Mouse (Mus musculus): ENCODE measurements around the gene Evc. TPM values are rescaled to one million over a fixed set of nuclear protein-coding genes. Genes with fewer than 3 reads are reported as not detected.

The Evc gene
- 33.5 and 35.5 TPM in 2 replicates for polyA plus RNA-seq (2015; fragmentation: Nextera tagmentation; extraction: Ambion mirVana)

GRCm38 (mm10) chr5:37336485-37337105 lies at the start of gene Evc:
Gene Evc (minus strand): TSS chr5:37336894.
- Histone ChIP-seq H3K4me2 (peak within 1 kb of the TSS; percentile 70), H3K4me3 (peak within 1 kb of the TSS; percentile 80), H3K36me3 (peaks cover 15% of the 10 kb centered on the region), H3K27me3 (no peaks in the 10 kb centered on the region), H3K4me1 (peaks cover 49% of the 10 kb centered on the region), H3K9me3 (no peaks in the 10 kb centered on the region), H3K27ac (peak within 1 kb of the TSS; percentile 94), H3K9ac (peak within 1 kb of the TSS; percentile 89)
- peak; percentile 69; the same call in 1 of the 2 replicates for ATAC-seq (ENCODE audit: insufficient number of reproducible peaks, insufficient read depth, low FRiP score, low TSS enrichment, low read depth)
- under 1% methylated on average over 48 of the region's 48 CpGs for WGBS

GRCm38 (mm10) chr5:37383570-37383969 lies 46.9 kb upstream of the Evc start:
- Histone ChIP-seq H3K27me3 (no peaks in the 10 kb centered on the region), H3K9ac (no peak overlapping the region), H3K9me3 (no peaks in the 10 kb centered on the region), H3K4me2 (no peak overlapping the region), H3K4me1 (no peaks in the 10 kb centered on the region), H3K27ac (no peak overlapping the region), H3K36me3 (peaks cover 91% of the 10 kb centered on the region), H3K4me3 (no peak overlapping the region)
- ATAC-seq (ENCODE audit: insufficient number of reproducible peaks, insufficient read depth, low FRiP score, low TSS enrichment, low read depth) = no peak
- 87% methylated on average over 3 of the region's 3 CpGs for WGBS

- Histone ChIP-seq H3K27me3 (no peaks in the 10 kb centered on the region), H3K4me2 (no peak overlapping the region), H3K4me1 (no peaks in the 10 kb centered on the region), H3K9me3 (no peaks in the 10 kb centered on the region), H3K4me3 (no peak overlapping the region), H3K9ac (no peak overlapping the region), H3K36me3 (peaks cover 78% of the 10 kb centered on the region), H3K27ac (no peak overlapping the region)
- 89% methylated on average over 4 of the region's 4 CpGs for WGBS
- no peak for ATAC-seq (ENCODE audit: insufficient number of reproducible peaks, insufficient read depth, low FRiP score, low TSS enrichment, low read depth)
Observed at GRCm38 (mm10) chr5:37380641-37381040, 43.9 kb upstream of the Evc start.

GRCm38 (mm10) chr5:37377376-37377775 lies 40.7 kb upstream of the Evc start:
- Histone ChIP-seq H3K4me3 (no peak overlapping the region), H3K27ac (no peak overlapping the region), H3K9ac (no peak overlapping the region), H3K4me2 (no peak overlapping the region), H3K36me3 (peaks cover 81% of the 10 kb centered on the region), H3K9me3 (no peaks in the 10 kb centered on the region), H3K27me3 (no peaks in the 10 kb centered on the region), H3K4me1 (no peaks in the 10 kb centered on the region)
- 92% methylated on average over 7 of the region's 7 CpGs for WGBS
- no peak for ATAC-seq (ENCODE audit: insufficient number of reproducible peaks, insufficient read depth, low FRiP score, low TSS enrichment, low read depth)

- Histone ChIP-seq H3K27me3 (no peaks in the 10 kb centered on the region), H3K4me2 (no peak overlapping the region), H3K4me3 (no peak overlapping the region), H3K9ac (no peak overlapping the region), H3K27ac (no peak overlapping the region), H3K4me1 (peaks cover 26% of the 10 kb centered on the region), H3K36me3 (peaks cover 61% of the 10 kb centered on the region), H3K9me3 (no peaks in the 10 kb centered on the region)
- no peak for ATAC-seq (ENCODE audit: insufficient number of reproducible peaks, insufficient read depth, low FRiP score, low TSS enrichment, low read depth)
- WGBS = 85% methylated on average over 8 of the region's 8 CpGs
Observed at GRCm38 (mm10) chr5:37368796-37369195, 32.1 kb upstream of the Evc start.

GRCm38 (mm10) chr5:37365751-37366150 lies 29.1 kb upstream of the Evc start:
- ATAC-seq (ENCODE audit: insufficient number of reproducible peaks, insufficient read depth, low FRiP score, low TSS enrichment, low read depth) = no peak
- Histone ChIP-seq H3K9me3 (no peaks in the 10 kb centered on the region), H3K9ac (no peak overlapping the region), H3K36me3 (peaks cover 53% of the 10 kb centered on the region), H3K27ac (peak overlapping the region; percentile 64), H3K4me2 (no peak overlapping the region), H3K4me3 (no peak overlapping the region), H3K27me3 (no peaks in the 10 kb centered on the region), H3K4me1 (peaks cover 26% of the 10 kb centered on the region)

- Histone ChIP-seq H3K4me2 (no peak overlapping the region), H3K36me3 (peaks cover 56% of the 10 kb centered on the region), H3K9ac (no peak overlapping the region), H3K4me1 (peaks cover 26% of the 10 kb centered on the region), H3K27ac (no peak overlapping the region), H3K27me3 (no peaks in the 10 kb centered on the region), H3K9me3 (no peaks in the 10 kb centered on the region), H3K4me3 (no peak overlapping the region)
- WGBS = 91% methylated on average over 5 of the region's 5 CpGs
- no peak for ATAC-seq (ENCODE audit: insufficient number of reproducible peaks, insufficient read depth, low FRiP score, low TSS enrichment, low read depth)
Observed at GRCm38 (mm10) chr5:37363284-37363683, 26.6 kb upstream of the Evc start.

- Histone ChIP-seq H3K36me3 (peaks cover 61% of the 10 kb centered on the region), H3K4me1 (peaks cover 25% of the 10 kb centered on the region), H3K9me3 (no peaks in the 10 kb centered on the region), H3K4me3 (no peak overlapping the region), H3K27ac (no peak overlapping the region), H3K27me3 (no peaks in the 10 kb centered on the region), H3K4me2 (no peak overlapping the region), H3K9ac (no peak overlapping the region)
- 82% methylated on average over 5 of the region's 5 CpGs for WGBS
- ATAC-seq (ENCODE audit: insufficient number of reproducible peaks, insufficient read depth, low FRiP score, low TSS enrichment, low read depth) = no peak
Observed at GRCm38 (mm10) chr5:37362618-37363017, 25.9 kb upstream of the Evc start.

GRCm38 (mm10) chr5:37356027-37356426 lies 19.3 kb upstream of the Evc start:
- Histone ChIP-seq H3K9me3 (no peaks in the 10 kb centered on the region), H3K27me3 (no peaks in the 10 kb centered on the region), H3K36me3 (peaks cover 65% of the 10 kb centered on the region), H3K4me3 (no peak overlapping the region), H3K4me2 (no peak overlapping the region), H3K4me1 (peaks cover 5% of the 10 kb centered on the region; the same call in 1 of the 2 replicates), H3K9ac (no peak overlapping the region), H3K27ac (peak overlapping the region; percentile 28; the same call in 1 of the 2 replicates)
- ATAC-seq (ENCODE audit: insufficient number of reproducible peaks, insufficient read depth, low FRiP score, low TSS enrichment, low read depth) = no peak
- 37% methylated on average over 8 of the region's 8 CpGs for WGBS

- 85% methylated on average over 4 of the region's 4 CpGs for WGBS
- H3K9me3 ChIP-seq = no peaks in the 10 kb centered on the region
- H3K4me1 ChIP-seq = peaks cover 5% of the 10 kb centered on the region; the same call in 1 of the 2 replicates
- no peak overlapping the region for H3K4me3 ChIP-seq
- no peak overlapping the region for H3K27ac ChIP-seq
- ATAC-seq (ENCODE audit: insufficient number of reproducible peaks, insufficient read depth, low FRiP score, low TSS enrichment, low read depth) = no peak
- H3K9ac ChIP-seq = no peak overlapping the region
- H3K27me3 ChIP-seq = no peaks in the 10 kb centered on the region
- peaks cover 62% of the 10 kb centered on the region for H3K36me3 ChIP-seq
- H3K4me2 ChIP-seq = no peak overlapping the region
Observed at GRCm38 (mm10) chr5:37354385-37354784, 17.7 kb upstream of the Evc start.

- H3K36me3 ChIP-seq = peaks cover 60% of the 10 kb centered on the region
Observed at GRCm38 (mm10) chr5:37351791-37352190, 15.1 kb upstream of the Evc start.

GRCm38 (mm10) chr5:37343962-37344361 lies 7.3 kb upstream of the Evc start:
- peaks cover 11% of the 10 kb centered on the region for H3K4me1 ChIP-seq
- no peak overlapping the region for H3K4me2 ChIP-seq
- WGBS = 83% methylated on average over 2 of the region's 2 CpGs
- no peaks in the 10 kb centered on the region for H3K9me3 ChIP-seq
- no peak overlapping the region for H3K27ac ChIP-seq
- H3K36me3 ChIP-seq = peaks cover 40% of the 10 kb centered on the region
- no peaks in the 10 kb centered on the region for H3K27me3 ChIP-seq
- no peak overlapping the region for H3K4me3 ChIP-seq
- no peak overlapping the region for H3K9ac ChIP-seq
- no peak for ATAC-seq (ENCODE audit: insufficient number of reproducible peaks, insufficient read depth, low FRiP score, low TSS enrichment, low read depth)

More at GRCm38 (mm10) chr5:37351791-37352190, 15.1 kb upstream of the Evc start:
- Histone ChIP-seq H3K4me2 (no peak overlapping the region), H3K27ac (no peak overlapping the region), H3K4me3 (no peak overlapping the region), H3K9ac (no peak overlapping the region), H3K4me1 (peaks cover 5% of the 10 kb centered on the region; the same call in 1 of the 2 replicates), H3K9me3 (no peaks in the 10 kb centered on the region), H3K27me3 (no peaks in the 10 kb centered on the region)
- ATAC-seq (ENCODE audit: insufficient number of reproducible peaks, insufficient read depth, low FRiP score, low TSS enrichment, low read depth) = no peak
- WGBS = 93% methylated on average over 2 of the region's 2 CpGs
